Mouse (Mus musculus) heart, embryonic 11.5 days (tissue): ENCODE results near the gene Sox6. TPM values are rescaled to one million over a fixed set of nuclear protein-coding genes. Genes with fewer than 3 reads are reported as not detected.
"Not testable (repeated sequence)": the region's sequence is repeated elsewhere in the genome, so short reads cannot be mapped to it uniquely, and the experiment has no call there.

Experiments used
- ATAC-seq: fragments of 200-750 bp; cut with Nextera tagmentation; replicated peaks from 2 replicates; pipeline ENCODE4 v1.8.0; 2017; ENCODE audit warnings: moderate library complexity; ENCODE audit not compliant: insufficient number of reproducible peaks, low FRiP score, low TSS enrichment
- H3K27ac ChIP-seq: fragments of 300-500 bp; sonication (generic); 2 replicates; pipeline ENCODE4 v1.5.1; 2014; ENCODE audit warnings: mild to moderate bottlenecking, low read depth, low read length
- H3K27me3 ChIP-seq: fragments of 300-500 bp; sonication (generic); 2 replicates; pipeline ENCODE4 v1.6.1; 2014; ENCODE audit warnings: mild to moderate bottlenecking, low read length, mixed read lengths; ENCODE audit not compliant: control insufficient read depth, insufficient read depth
- H3K36me3 ChIP-seq: fragments of 300-500 bp; sonication (generic); 2 replicates; pipeline ENCODE4 v1.6.1; 2014; ENCODE audit warnings: mild to moderate bottlenecking, low read length, moderate library complexity, mixed read lengths; ENCODE audit not compliant: control insufficient read depth, insufficient read depth
- H3K4me1 ChIP-seq: fragments of 300-500 bp; sonication (generic); 2 replicates; pipeline ENCODE4 v1.6.1; 2014; ENCODE audit warnings: low read length; ENCODE audit not compliant: control insufficient read depth, insufficient read depth
- H3K4me2 ChIP-seq: fragments of 300-500 bp; sonication (generic); 2 replicates; pipeline ENCODE4 v1.6.1; 2014; ENCODE audit warnings: mild to moderate bottlenecking, moderate library complexity
- H3K4me3 ChIP-seq: fragments of 300-500 bp; sonication (generic); 2 replicates; pipeline ENCODE4 v1.5.1; 2014; ENCODE audit warnings: low read depth, low read length
- H3K9ac ChIP-seq: fragments of 300-500 bp; sonication (generic); 2 replicates; pipeline ENCODE4 v1.6.1; 2014; ENCODE audit warnings: mild to moderate bottlenecking, low read depth, low read length, moderate library complexity
- H3K9me3 ChIP-seq: fragments of 300-500 bp; sonication (generic); replicated peaks from 2 replicates; pipeline ENCODE4 v1.6.1; 2016; ENCODE audit warnings: low read length; ENCODE audit not compliant: control insufficient read depth
- WGBS: fragments of 180-500 bp; shearing (Covaris S2); extraction: QIAGEN DNeasy Blood & Tissue Kit; methylation state at CpG from one replicate; pipeline ENCODE4 v1.1.7; 2014; ENCODE audit not compliant: insufficient replicate concordance; 5-methylcytosine and 5-hydroxymethylcytosine counted together
- polyA plus RNA-seq: library from polyadenylated mRNA; unstranded; fragments of >200 nt; fragmentation: Nextera tagmentation; extraction: Ambion mirVana; gene quantifications from 2 replicates; pipeline ENCODE4 v1.2.1, GENCODE M21; 2014

The Sox6 gene
- polyA plus RNA-seq, 1 experiment from 2014 or later = 45.1 TPM

DNA sequence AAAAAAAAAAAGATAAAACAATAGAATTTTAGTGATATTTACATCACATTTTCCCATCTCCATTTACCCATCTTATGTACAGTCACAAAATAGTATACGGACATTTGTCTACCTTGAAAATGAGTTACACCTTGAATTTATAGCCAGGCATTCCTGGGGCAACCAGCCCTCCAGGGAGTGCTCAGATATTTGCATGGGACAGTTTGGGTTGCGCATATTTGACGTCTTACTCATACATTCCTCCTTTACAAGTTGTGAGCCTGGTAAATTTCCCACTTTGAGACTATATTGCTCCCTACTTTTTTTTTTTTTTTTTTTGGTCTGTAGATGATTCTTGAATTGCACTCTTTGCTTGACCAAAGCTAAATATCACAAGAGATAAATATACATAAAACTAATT is 407.9 kb downstream of the Sox6 start:
- Histone ChIP-seq H3K27ac (no peak overlapping the region), H3K36me3 (no peaks in the 10 kb centered on the region), H3K9me3 (no peaks in the 10 kb centered on the region), H3K27me3 (no peaks in the 10 kb centered on the region), H3K9ac (no peak overlapping the region), H3K4me3 (no peak overlapping the region), H3K4me2 (no peak overlapping the region), H3K4me1 (peaks cover 23% of the 10 kb centered on the region)
- no peak for ATAC-seq
- 72% methylated on average over 3 of the region's 3 CpGs for WGBS

- no peaks in the 10 kb centered on the region for H3K36me3 ChIP-seq
- WGBS = 52% methylated on average over 4 of the region's 4 CpGs
- no peak for ATAC-seq
- H3K4me1 ChIP-seq = peaks cover 26% of the 10 kb centered on the region
- no peak overlapping the region for H3K4me3 ChIP-seq
- H3K27ac ChIP-seq = peak overlapping the region; percentile 46; the same call in 1 of the 2 replicates
- H3K4me2 ChIP-seq = no peak overlapping the region
- H3K9ac ChIP-seq = no peak overlapping the region
- H3K9me3 ChIP-seq = no peaks in the 10 kb centered on the region
- no peaks in the 10 kb centered on the region for H3K27me3 ChIP-seq
Measured at GRCm38 (mm10) chr7:115630287-115630686, 408.3 kb downstream of the Sox6 start.

DNA sequence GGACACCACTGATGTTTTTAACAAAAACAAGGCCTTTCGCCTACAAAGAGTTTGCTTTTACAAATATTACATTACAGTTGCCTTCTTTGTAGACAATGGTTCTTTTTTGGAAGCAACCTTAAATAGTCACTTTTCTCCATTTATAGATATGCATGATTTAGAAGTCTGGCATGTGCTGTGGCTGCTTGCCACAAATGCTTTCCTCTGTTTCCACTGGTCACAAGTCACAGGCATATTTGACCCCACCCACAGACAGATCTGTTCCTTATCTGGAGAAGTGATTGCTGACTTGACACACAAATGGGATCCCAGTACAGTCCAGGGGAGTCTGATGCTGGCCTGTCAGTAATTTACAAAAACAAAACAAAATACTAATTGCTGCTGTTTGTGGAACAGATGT is 409.8 kb downstream of the Sox6 start:
- no peak overlapping the region for H3K4me2 ChIP-seq
- H3K9me3 ChIP-seq = no peaks in the 10 kb centered on the region
- H3K27ac ChIP-seq = no peak overlapping the region
- H3K27me3 ChIP-seq = no peaks in the 10 kb centered on the region
- 90% methylated on average over 1 of the region's 1 CpGs for WGBS
- H3K4me1 ChIP-seq = peaks cover 41% of the 10 kb centered on the region
- ATAC-seq = no peak
- H3K4me3 ChIP-seq = no peak overlapping the region
- H3K9ac ChIP-seq = no peak overlapping the region
- no peaks in the 10 kb centered on the region for H3K36me3 ChIP-seq

- peak overlapping the region; percentile 62; the same call in 1 of the 2 replicates for H3K27ac ChIP-seq
- 55% methylated on average over 4 of the region's 4 CpGs for WGBS
- no peak overlapping the region for H3K4me3 ChIP-seq
- H3K4me1 ChIP-seq = peaks cover 45% of the 10 kb centered on the region
- H3K9me3 ChIP-seq = no peaks in the 10 kb centered on the region
- no peak overlapping the region for H3K9ac ChIP-seq
- no peak overlapping the region for H3K4me2 ChIP-seq
- no peaks in the 10 kb centered on the region for H3K36me3 ChIP-seq
- ATAC-seq = no peak
- no peaks in the 10 kb centered on the region for H3K27me3 ChIP-seq
Measured at GRCm38 (mm10) chr7:115625956-115626355, 412.6 kb downstream of the Sox6 start.

- Histone ChIP-seq H3K27me3 (no peaks in the 10 kb centered on the region), H3K4me2 (no peak overlapping the region; the same call in 1 of the 2 replicates), H3K27ac (peak overlapping the region; percentile 62), H3K36me3 (no peaks in the 10 kb centered on the region), H3K4me1 (peaks cover 40% of the 10 kb centered on the region), H3K4me3 (no peak overlapping the region), H3K9me3 (no peaks in the 10 kb centered on the region), H3K9ac (no peak overlapping the region)
- 44% methylated on average over 8 of the region's 8 CpGs for WGBS
- ATAC-seq = no peak
Measured at GRCm38 (mm10) chr7:115624907-115625552, 413.6 kb downstream of the Sox6 start.

GRCm38 (mm10) chr7:115624451-115624850 is 414.1 kb downstream of the Sox6 start:
- Histone ChIP-seq H3K9me3 (no peaks in the 10 kb centered on the region), H3K27me3 (no peaks in the 10 kb centered on the region), H3K27ac (peak overlapping the region; percentile 73), H3K9ac (no peak overlapping the region), H3K4me2 (no peak overlapping the region), H3K4me3 (no peak overlapping the region), H3K4me1 (peaks cover 40% of the 10 kb centered on the region), H3K36me3 (no peaks in the 10 kb centered on the region)
- ATAC-seq = no peak
- WGBS = 60% methylated on average over 5 of the region's 5 CpGs

GRCm38 (mm10) chr7:115615697-115616237 is 422.8 kb downstream of the Sox6 start:
- Histone ChIP-seq H3K36me3 (no peaks in the 10 kb centered on the region), H3K4me1 (0 out of 2 replicates have a peak, but pooled peaks cover 2% of the 10 kb centered on the region), H3K27me3 (no peaks in the 10 kb centered on the region), H3K4me3 (peak overlapping the region; percentile 4; the same call in 1 of the 2 replicates), H3K4me2 (peak overlapping the region; percentile 49), H3K9me3 (no peaks in the 10 kb centered on the region), H3K27ac (peak overlapping the region; percentile 46; the same call in 1 of the 2 replicates), H3K9ac (peak overlapping the region; percentile 17; the same call in 1 of the 2 replicates)
- 33% methylated on average over 10 of the region's 10 CpGs for WGBS
- no peak for ATAC-seq

DNA sequence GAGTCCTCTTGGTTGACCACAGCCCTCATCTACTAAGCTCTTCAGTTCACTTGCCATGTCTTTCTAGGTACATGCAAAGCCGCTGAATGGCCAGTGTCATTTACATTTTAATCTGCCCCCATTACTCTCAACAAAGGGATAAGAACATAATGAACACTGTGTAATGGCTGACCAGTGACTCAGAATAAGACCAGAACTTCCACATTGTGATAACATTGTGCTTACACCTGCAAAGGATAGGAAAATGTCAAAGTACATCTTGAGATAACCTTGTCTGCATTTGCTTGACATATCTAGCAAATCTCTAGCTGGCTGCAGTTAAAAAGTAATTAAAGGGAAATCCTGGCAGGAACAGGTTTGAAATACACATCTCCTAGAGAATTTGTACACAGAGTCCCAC is 431.1 kb downstream of the Sox6 start:
- Histone ChIP-seq H3K27me3 (no peaks in the 10 kb centered on the region), H3K27ac (no peak overlapping the region), H3K36me3 (no peaks in the 10 kb centered on the region), H3K9ac (no peak overlapping the region), H3K4me2 (no peak overlapping the region), H3K4me1 (no peaks in the 10 kb centered on the region), H3K4me3 (no peak overlapping the region), H3K9me3 (no peaks in the 10 kb centered on the region)
- no peak for ATAC-seq
- 82% methylated on average over 1 of the region's 1 CpGs for WGBS

GRCm38 (mm10) chr7:115606125-115606524 is 432.5 kb downstream of the Sox6 start:
- not testable (repeated sequence) for H3K4me2 ChIP-seq, ATAC-seq, H3K9ac ChIP-seq, H3K36me3 ChIP-seq, H3K9me3 ChIP-seq, H3K4me1 ChIP-seq, H3K4me3 ChIP-seq, H3K27ac ChIP-seq, H3K27me3 ChIP-seq
- 70% methylated on average over 3 of the region's 3 CpGs for WGBS
